Mouse (Mus musculus) midbrain, embryonic 16.5 days (tissue): Measurements from ENCODE around the gene Cnot4. TPM values are rescaled to one million over a fixed set of nuclear protein-coding genes. Genes with fewer than 3 reads are reported as not detected.
"Not testable (repeated sequence)": the region's sequence is repeated elsewhere in the genome, so short reads cannot be mapped to it uniquely, and the experiment has no call there.

Source experiments
- ATAC-seq: fragments of 200-750 bp; cut with Nextera tagmentation; 2 replicates; pipeline ENCODE4 v1.8.0; 2017; ENCODE audit warnings: moderate TSS enrichment
- H3K27ac ChIP-seq: fragments of 300-500 bp; sonication (generic); 2 replicates; pipeline ENCODE4 v1.5.1; 2014; ENCODE audit warnings: mild to moderate bottlenecking, low read length, mixed read lengths
- H3K27me3 ChIP-seq: fragments of 300-500 bp; sonication (generic); 2 replicates; pipeline ENCODE4 v1.6.1; 2014; ENCODE audit warnings: low read depth, low read length, mixed read lengths; ENCODE audit not compliant: control insufficient read depth, insufficient read depth
- H3K36me3 ChIP-seq: fragments of 300-500 bp; sonication (generic); 2 replicates; pipeline ENCODE4 v1.6.1; 2014; ENCODE audit warnings: mild to moderate bottlenecking, low read length, moderate library complexity, mixed read lengths; ENCODE audit not compliant: control insufficient read depth, insufficient read depth
- H3K4me1 ChIP-seq: fragments of 300-500 bp; sonication (generic); 2 replicates; pipeline ENCODE4 v1.6.1; 2014; ENCODE audit warnings: mild to moderate bottlenecking, low read length, mixed read lengths; ENCODE audit not compliant: control insufficient read depth, insufficient read depth
- H3K4me2 ChIP-seq: fragments of 300-500 bp; sonication (generic); 2 replicates; pipeline ENCODE4 v1.6.1; 2014; ENCODE audit warnings: mild to moderate bottlenecking, low read length, mixed read lengths
- H3K4me3 ChIP-seq: fragments of 300-500 bp; sonication (generic); 2 replicates; pipeline ENCODE4 v1.5.1; 2014; ENCODE audit warnings: low read depth, mild to moderate bottlenecking, low read length, moderate library complexity, mixed read lengths
- H3K9ac ChIP-seq: fragments of 300-500 bp; sonication (generic); 2 replicates; pipeline ENCODE4 v1.6.1; 2014; ENCODE audit warnings: low read depth, low read length, mixed read lengths
- H3K9me3 ChIP-seq: fragments of 300-500 bp; sonication (generic); replicated peaks from 2 replicates; pipeline ENCODE4 v1.6.1; 2014; ENCODE audit warnings: mild to moderate bottlenecking, low read length, mixed read lengths; ENCODE audit not compliant: control insufficient read depth, poor library complexity, severe bottlenecking
- WGBS: fragments of 180-500 bp; shearing (Covaris S2); extraction: QIAGEN DNeasy Blood & Tissue Kit; methylation state at CpG from one replicate; pipeline ENCODE4 v1.1.7; 2014; 5-methylcytosine and 5-hydroxymethylcytosine counted together
- polyA plus RNA-seq: library from polyadenylated mRNA; unstranded; fragments of >200 nt; fragmentation: Nextera tagmentation; extraction: Ambion mirVana; gene quantifications from 2 replicates; pipeline ENCODE4 v1.2.1, GENCODE M21; 2015

Cnot4 gene
- 35.7 and 36.3 TPM in 2 replicates for polyA plus RNA-seq

DNA sequence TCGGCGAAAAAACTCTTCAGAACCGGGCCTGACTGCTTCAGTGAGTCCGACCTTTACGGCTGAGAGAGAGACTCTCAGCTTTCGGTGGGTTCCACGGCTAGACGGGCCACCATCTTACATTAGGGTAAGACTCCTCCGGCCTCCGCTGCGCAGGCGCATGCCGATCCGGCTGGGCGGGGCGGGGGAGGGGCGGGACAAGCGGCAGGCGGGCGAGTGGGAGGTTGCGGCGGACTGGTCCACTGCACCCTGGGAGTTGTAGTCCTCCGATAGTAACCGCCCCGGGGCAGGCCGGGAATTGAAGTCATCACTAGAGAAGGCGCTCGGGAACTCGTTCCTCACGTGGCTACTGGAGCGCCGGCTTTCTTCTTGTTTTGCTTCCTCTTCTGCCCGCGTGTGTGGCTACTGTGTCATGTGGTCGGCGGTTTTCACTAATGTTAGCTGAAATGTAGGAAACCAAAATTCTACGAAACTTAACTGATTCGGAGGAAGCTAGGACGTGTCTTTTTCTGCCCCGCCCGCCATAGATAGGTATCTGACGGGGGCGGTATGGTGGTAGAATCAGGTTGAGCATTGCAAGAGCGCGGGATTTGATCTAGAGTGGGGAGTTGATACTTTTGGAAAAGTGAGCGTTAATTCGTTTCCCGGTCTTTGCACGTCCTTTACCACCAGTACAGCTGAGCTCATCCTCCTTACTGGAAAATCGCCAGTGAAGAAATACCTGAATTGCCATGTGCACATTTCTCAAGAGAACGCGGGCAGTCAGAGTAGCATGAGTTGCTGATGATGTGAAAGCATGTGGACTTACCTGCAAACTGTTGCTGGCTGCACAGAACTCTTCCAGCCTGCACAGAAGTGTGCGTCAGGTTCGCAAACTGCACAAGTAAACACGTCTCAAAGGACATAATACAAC lies at the start of gene Cnot4:
Gene Cnot4 (minus strand): TSS at position 146 of the 910 bp plus-strand sequence.
- H3K4me2 ChIP-seq, result peak within 1 kb of the TSS; percentile 88
- under 1% methylated on average over 54 of the region's 55 CpGs for WGBS
- no peaks in the 10 kb centered on the region for H3K36me3 ChIP-seq
- peak within 1 kb of the TSS; percentile 86 for H3K9ac ChIP-seq
- H3K4me1 ChIP-seq, result peaks cover 24% of the 10 kb centered on the region
- H3K9me3 ChIP-seq, result no peaks in the 10 kb centered on the region
- no peaks in the 10 kb centered on the region for H3K27me3 ChIP-seq
- peak within 1 kb of the TSS; percentile 81 for H3K4me3 ChIP-seq
- peak; percentile 99 for ATAC-seq
- H3K27ac ChIP-seq, result peak within 1 kb of the TSS; percentile 93

DNA sequence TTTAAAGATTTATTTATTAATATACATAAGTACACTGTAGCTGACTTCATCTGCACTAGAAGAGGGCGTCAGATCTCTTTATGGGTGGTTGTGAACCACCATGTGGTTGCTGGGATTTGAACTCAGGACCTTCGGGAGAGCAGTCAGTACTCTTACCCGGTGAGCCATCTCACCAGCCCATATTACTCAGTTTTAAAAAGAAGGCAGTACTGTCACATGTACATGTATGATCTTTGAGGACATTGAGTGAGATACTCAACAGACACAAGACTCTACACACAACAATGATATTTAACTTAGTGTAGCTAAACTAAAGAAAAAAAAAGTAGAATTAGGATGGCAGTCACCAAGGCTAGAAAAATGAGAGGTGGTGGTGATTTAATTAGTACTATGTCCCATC lies 45.8 kb upstream of the Cnot4 start:
- not testable (repeated sequence) for H3K36me3 ChIP-seq, H3K27me3 ChIP-seq, H3K9me3 ChIP-seq, H3K9ac ChIP-seq, H3K4me3 ChIP-seq, ATAC-seq, H3K4me1 ChIP-seq, H3K4me2 ChIP-seq, H3K27ac ChIP-seq
- 97% methylated on average over 3 of the region's 3 CpGs for WGBS

GRCm38 (mm10) chr6:35177650-35178272 lies 44.2 kb upstream of the Cnot4 start:
- Histone ChIP-seq H3K27me3 (no peaks in the 10 kb centered on the region), H3K4me3 (peak overlapping the region; percentile 98), H3K36me3 (no peaks in the 10 kb centered on the region), H3K4me1 (peaks cover 7% of the 10 kb centered on the region; the same call in 1 of the 2 replicates), H3K9me3 (no peaks in the 10 kb centered on the region), H3K27ac (peak overlapping the region; percentile 99), H3K4me2 (peak overlapping the region; percentile 86), H3K9ac (peak overlapping the region; percentile 92)
- under 1% methylated on average over 60 of the region's 69 CpGs for WGBS
- ATAC-seq, result peak; percentile 81

- 3% methylated on average over 33 of the region's 34 CpGs for WGBS
- peak; percentile 95 for ATAC-seq
- H3K27me3 ChIP-seq, result no peaks in the 10 kb centered on the region
- H3K9ac ChIP-seq, result peak within 1 kb of the TSS; percentile 92
- peak within 1 kb of the TSS; percentile 98 for H3K4me3 ChIP-seq
- peak within 1 kb of the TSS; percentile 99 for H3K27ac ChIP-seq
- no peaks in the 10 kb centered on the region for H3K9me3 ChIP-seq
- peak within 1 kb of the TSS; percentile 86 for H3K4me2 ChIP-seq
- H3K36me3 ChIP-seq, result no peaks in the 10 kb centered on the region
- peaks cover 7% of the 10 kb centered on the region; the same call in 1 of the 2 replicates for H3K4me1 ChIP-seq
Measured at GRCm38 (mm10) chr6:35176979-35177649, 43.6 kb upstream of the Cnot4 start, which contains the start of gene Nup205. Nup205 (plus strand) TSS chr6:35177421.

GRCm38 (mm10) chr6:35173181-35173580 lies 39.7 kb upstream of the Cnot4 start:
- Histone ChIP-seq H3K4me2 (no peak overlapping the region), H3K36me3 (no peaks in the 10 kb centered on the region), H3K4me3 (no peak overlapping the region), H3K9ac (no peak overlapping the region), H3K27me3 (no peaks in the 10 kb centered on the region), H3K4me1 (no peaks in the 10 kb centered on the region), H3K27ac (no peak overlapping the region), H3K9me3 (no peaks in the 10 kb centered on the region)
- WGBS, result 87% methylated on average over 4 of the region's 4 CpGs
- ATAC-seq, result no peak

DNA sequence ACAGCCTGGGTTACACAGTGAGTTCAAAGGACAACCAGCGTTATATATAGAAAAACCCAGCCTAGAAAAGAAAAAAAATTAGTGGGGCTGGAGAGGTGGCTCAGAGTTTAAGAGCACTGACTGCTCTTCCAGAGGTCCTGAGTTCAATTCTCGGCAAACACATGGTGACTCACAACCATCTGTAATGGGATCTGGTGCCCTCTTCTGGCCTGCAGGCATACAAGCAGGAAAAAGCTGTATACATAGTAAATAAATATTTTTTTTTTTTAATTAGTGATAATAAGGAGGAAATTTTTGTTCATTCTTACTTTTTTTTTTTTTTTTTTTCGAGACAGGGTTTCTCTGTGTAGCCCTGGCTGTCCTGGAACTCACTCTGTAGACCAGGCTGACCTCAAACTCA lies 38.5 kb upstream of the Cnot4 start:
- 73% methylated on average over 3 of the region's 3 CpGs for WGBS
- not testable (repeated sequence) for ATAC-seq, H3K4me3 ChIP-seq, H3K9me3 ChIP-seq, H3K9ac ChIP-seq, H3K4me2 ChIP-seq, H3K36me3 ChIP-seq, H3K27me3 ChIP-seq, H3K4me1 ChIP-seq, H3K27ac ChIP-seq

- WGBS, result 91% methylated on average over 4 of the region's 4 CpGs
- Histone ChIP-seq H3K27me3 (no peaks in the 10 kb centered on the region), H3K4me2 (no peak overlapping the region), H3K36me3 (no peaks in the 10 kb centered on the region), H3K9me3 (no peaks in the 10 kb centered on the region), H3K27ac (no peak overlapping the region), H3K4me3 (no peak overlapping the region), H3K4me1 (no peaks in the 10 kb centered on the region), H3K9ac (no peak overlapping the region)
- no peak for ATAC-seq
Measured at GRCm38 (mm10) chr6:35169250-35169649, 35.7 kb upstream of the Cnot4 start.

DNA sequence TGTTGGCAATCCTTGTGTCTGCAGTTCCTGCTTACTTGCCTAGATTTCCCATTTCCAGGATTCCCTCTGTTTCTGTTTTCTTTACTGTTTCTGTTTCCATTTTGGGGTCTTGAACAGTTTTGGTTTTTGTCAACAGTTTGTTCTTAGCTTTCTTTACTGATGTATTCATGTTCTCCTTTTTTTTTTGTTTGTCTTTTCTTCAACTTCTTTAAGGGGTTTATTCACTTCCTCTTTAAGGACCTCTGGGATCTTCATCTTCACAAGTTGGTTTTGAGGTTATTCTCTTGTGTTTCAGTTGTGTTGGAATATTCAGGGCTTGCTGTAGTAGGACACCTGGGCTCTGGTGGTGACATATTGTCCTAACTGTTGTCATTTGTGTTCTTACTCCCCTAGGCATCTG lies 21.0 kb upstream of the Cnot4 start:
- Histone ChIP-seq H3K9ac (no peak overlapping the region), H3K36me3 (no peaks in the 10 kb centered on the region), H3K27me3 (no peaks in the 10 kb centered on the region), H3K4me2 (no peak overlapping the region), H3K9me3 (no peaks in the 10 kb centered on the region), H3K27ac (no peak overlapping the region), H3K4me1 (no peaks in the 10 kb centered on the region), H3K4me3 (no peak overlapping the region)
- no peak for ATAC-seq
